8 mouse cellular contexts compared by ENCODE assay signal in genomic region chr7:16120262-16120600, GRCm38 (mm10). TPM values are rescaled to one million over a fixed set of nuclear protein-coding genes. Genes with fewer than 3 reads are reported as not detected.
A peak's percentile ranks its signal among the peaks of the same experiment; 100 is the strongest.
DNase-seq lines count a peak whose midpoint lies in the region; ATAC-seq and TF ChIP-seq lines count a peak whose summit lies in the region.

No protein-coding gene starts in this region.

- ATAC-seq in heart, embryonic 15.5 days (replicated peaks; ENCODE audit: insufficient number of reproducible peaks, insufficient read depth, low FRiP score, low read depth): no peak
- no peak for ATAC-seq in G1E (ENCODE audit: extremely low read depth, insufficient number of reproducible peaks, low FRiP score, poor library complexity, severe bottlenecking)
- 0 out of 2 replicates have a peak, but pooled peaks have one; percentile 1 for ATAC-seq in forebrain, postnatal 0 days

- H3K36me3 ChIP-seq in heart, embryonic 15.5 days: peaks cover 25% of the 10 kb centered on the region
- H3K36me3 ChIP-seq in G1E (replicated peaks) (peaks cover 74% of the 10 kb centered on the region), macrophage (ENCODE audit: inconsistent target) (peaks cover 18% of the 10 kb centered on the region)
- peaks cover 24% of the 10 kb centered on the region for H3K36me3 ChIP-seq in forebrain, postnatal 0 days (ENCODE audit: insufficient read depth)

- no peaks in the 10 kb centered on the region for H3K79me2 ChIP-seq in macrophage (ENCODE audit: inconsistent target)

- no peaks in the 10 kb centered on the region for H3K9me3 ChIP-seq in heart, embryonic 15.5 days (replicated peaks)
- no peaks in the 10 kb centered on the region for H3K9me3 ChIP-seq in G1E (replicated peaks)
- H3K9me3 ChIP-seq in forebrain, postnatal 0 days (ENCODE audit: low read length): no peaks in the 10 kb centered on the region

- peak overlapping the region; percentile 65 for H3K4me2 ChIP-seq in heart, embryonic 15.5 days
- H3K4me2 ChIP-seq in forebrain, postnatal 0 days (ENCODE audit: low read depth): peak overlapping the region; percentile 59

- peak overlapping the region; percentile 64 for H3K4me3 ChIP-seq in heart, embryonic 15.5 days
- peak overlapping the region; percentile 88 for H3K4me3 ChIP-seq in G1E (ENCODE audit: low read depth, low read length)
- H3K4me3 ChIP-seq in forebrain, postnatal 0 days (ENCODE audit: low read depth, low read length): peak overlapping the region; percentile 91
- H3K4me3 ChIP-seq in macrophage (ENCODE audit: inconsistent target): peak overlapping the region; percentile 56

- 38% methylated on average over 9 of the region's 9 CpGs for WGBS in heart, embryonic 15.5 days
- WGBS in forebrain, postnatal 0 days: 51% methylated on average over 9 of the region's 9 CpGs
- WGBS in macrophage (ENCODE audit: missing documents): 66% methylated on average over 9 of the region's 9 CpGs

- H3K27ac ChIP-seq in heart, embryonic 15.5 days: no peak overlapping the region
- no peak overlapping the region for H3K27ac ChIP-seq in forebrain, postnatal 0 days (ENCODE audit: low read depth, low read length)
- peak overlapping the region; percentile 80 for H3K27ac ChIP-seq in macrophage

- no peak for TF ChIP-seq CTCF in G1E (IDR thresholded peaks at IDR 0.05; ENCODE audit: low read depth, low read length)
- no peak for TF ChIP-seq CTCF in forebrain, postnatal 0 days (IDR thresholded peaks at IDR 0.05; ENCODE audit: low read depth)

- H3K9ac ChIP-seq in heart, embryonic 15.5 days: peak overlapping the region; percentile 66
- H3K9ac ChIP-seq in forebrain, postnatal 0 days: peak overlapping the region; percentile 87

- no peak for DNase-seq in heart, adult 11 months
- DNase-seq in G1E (ENCODE audit: low spot score): no peak
- DNase-seq in forebrain, postnatal 0 days: no peak
- DNase-seq in right cerebral cortex, adult 2 months (ENCODE audit: low spot score in 2 of 2): no peak
- no peak for DNase-seq in layer of hippocampus, postnatal 10 days (ENCODE audit: low spot score in 2 of 2)
- no peak for DNase-seq in ovary, postnatal 14 days (ENCODE audit: low spot score)

- H3K27me3 ChIP-seq in heart, embryonic 15.5 days: no peaks in the 10 kb centered on the region
- no peaks in the 10 kb centered on the region for H3K27me3 ChIP-seq in G1E (ENCODE audit: insufficient read depth, low read length)
- H3K27me3 ChIP-seq in forebrain, postnatal 0 days (ENCODE audit: insufficient read depth, low read length): no peaks in the 10 kb centered on the region

- H3K4me1 ChIP-seq in heart, embryonic 15.5 days (replicated peaks): peaks cover 10% of the 10 kb centered on the region
- peaks cover 30% of the 10 kb centered on the region for H3K4me1 ChIP-seq in G1E (ENCODE audit: insufficient read depth, low read depth, low read length)
- peaks cover 7% of the 10 kb centered on the region for H3K4me1 ChIP-seq in forebrain, postnatal 0 days (ENCODE audit: insufficient read depth)

RNA-seq across cellular contexts. Expression of gene Kptn, which starts 0.5 kb away (rescaled TPM):
- polyA plus RNA-seq in heart, embryonic 15.5 days (2015; fragmentation: Nextera tagmentation; extraction: Ambion mirVana): 29.9 and 35.0 TPM in 2 replicates
- 8.8 and 12.6 TPM in 2 replicates for total RNA-seq in G1E (2014; fragmentation: Nextera tagmentation)
- 15.0 and 18.7 TPM in 2 replicates for total RNA-seq in G1E (2017)
- polyA plus RNA-seq in G1E (2012): 24.5 and 29.4 TPM in 2 replicates
- total RNA-seq in forebrain, postnatal 0 days (2014; rRNA removed): 47.4 and 53.7 TPM in 2 replicates
- polyA plus RNA-seq in forebrain, postnatal 0 days (2015; fragmentation: Nextera tagmentation; extraction: Ambion mirVana): 27.4 and 37.2 TPM in 2 replicates
- total RNA-seq in macrophage (2018; cell fraction: chromatin; rRNA removed): 10 to 100 TPM in 25 of 26 experiments, 1 to 10 TPM in 1; 8.1 to 50.6 (median 34.1) TPM
- 1 to 10 TPM; 3.7 to 8.0 (median 5.6) TPM for total RNA-seq in macrophage (2018; cell fraction: cytosol; rRNA removed)
- total RNA-seq in macrophage (2018; cell fraction: nucleus; rRNA removed): 10 to 100 TPM in 24 of 26 experiments, 1 to 10 TPM in 2; 6.9 to 45.0 (median 18.9) TPM
- polyA plus RNA-seq in macrophage (2018): 3.3 to 6.8 TPM (median 5.9 TPM) in 3 replicates
- 10 to 100 TPM; 33.3 to 39.1 TPM for total RNA-seq in layer of hippocampus, postnatal 10 days (2021)

RNA-seq across cellular contexts. Expression of gene Slc8a2, which starts 9.4 kb away (rescaled TPM):
- polyA plus RNA-seq in heart, embryonic 15.5 days (2015; fragmentation: Nextera tagmentation; extraction: Ambion mirVana): 0.13 TPM in 2 replicates
- total RNA-seq in G1E (2014; fragmentation: Nextera tagmentation) (0.15 and 0.23 TPM in 2 replicates), G1E (2017) (under 0.01 and 0.05 TPM in 2 replicates)
- polyA plus RNA-seq in G1E (2012) (0.03 TPM in 1 of 2 replicates, not detected in the other), macrophage (2018) (not detected in 3 replicates)
- 52.4 and 55.8 TPM in 2 replicates for total RNA-seq in forebrain, postnatal 0 days (2014; rRNA removed)
- 0.77 and 0.99 TPM in 2 replicates for polyA plus RNA-seq in forebrain, postnatal 0 days (2015; fragmentation: Nextera tagmentation; extraction: Ambion mirVana)
- total RNA-seq in macrophage (2018; cell fraction: chromatin; rRNA removed): under 1 TPM in 20 of 26 experiments, not detected in 6; 0.08 to 0.56 (median 0.22) TPM
- total RNA-seq in macrophage (2018; cell fraction: cytosol; rRNA removed): under 1 TPM in 2 of 26 experiments, not detected in 24; under 0.01 TPM
- under 1 TPM in 15 of 26 experiments, not detected in 11; 0.11 to 0.82 (median 0.25) TPM for total RNA-seq in macrophage (2018; cell fraction: nucleus; rRNA removed)
- total RNA-seq in layer of hippocampus, postnatal 10 days (2021): 100 to 1,000 TPM; 282 to 292 TPM

RNA-seq across cellular contexts. Expression of gene Napa, which starts 22.0 kb away (rescaled TPM):
- polyA plus RNA-seq in heart, embryonic 15.5 days (2015; fragmentation: Nextera tagmentation; extraction: Ambion mirVana): 130 and 161 TPM in 2 replicates
- 116 and 156 TPM in 2 replicates for total RNA-seq in G1E (2014; fragmentation: Nextera tagmentation)
- total RNA-seq in G1E (2017): 73.6 and 86.9 TPM in 2 replicates
- 137 and 159 TPM in 2 replicates for polyA plus RNA-seq in G1E (2012)
- total RNA-seq in forebrain, postnatal 0 days (2014; rRNA removed): 159 and 270 TPM in 2 replicates
- polyA plus RNA-seq in forebrain, postnatal 0 days (2015; fragmentation: Nextera tagmentation; extraction: Ambion mirVana): 211 and 222 TPM in 2 replicates
- total RNA-seq in macrophage (2018; cell fraction: chromatin; rRNA removed): 100 to 1,000 TPM; 135 to 409 (median 299) TPM
- 100 to 1,000 TPM in 9 of 26 experiments, 10 to 100 TPM in 17; 75.7 to 115 (median 97.2) TPM for total RNA-seq in macrophage (2018; cell fraction: cytosol; rRNA removed)
- 100 to 1,000 TPM; 110 to 386 (median 202) TPM for total RNA-seq in macrophage (2018; cell fraction: nucleus; rRNA removed)
- 85.4 to 112 TPM (median 98.6 TPM) in 3 replicates for polyA plus RNA-seq in macrophage (2018)
- total RNA-seq in layer of hippocampus, postnatal 10 days (2021): 100 to 1,000 TPM; 191 to 195 TPM

RNA-seq across cellular contexts. Expression of gene Meis3, which starts 54.7 kb away (rescaled TPM):
- polyA plus RNA-seq in heart, embryonic 15.5 days (2015; fragmentation: Nextera tagmentation; extraction: Ambion mirVana): 14.3 and 20.0 TPM in 2 replicates
- total RNA-seq in G1E (2014; fragmentation: Nextera tagmentation): 0.60 and 3.6 TPM in 2 replicates
- 1.9 and 2.2 TPM in 2 replicates for total RNA-seq in G1E (2017)
- 1.8 and 2.6 TPM in 2 replicates for polyA plus RNA-seq in G1E (2012)
- total RNA-seq in forebrain, postnatal 0 days (2014; rRNA removed): 98.6 and 100 TPM in 2 replicates
- polyA plus RNA-seq in forebrain, postnatal 0 days (2015; fragmentation: Nextera tagmentation; extraction: Ambion mirVana): 86.4 and 90.9 TPM in 2 replicates
- total RNA-seq in macrophage (2018; cell fraction: chromatin; rRNA removed): 10 to 100 TPM; 15.9 to 54.9 (median 34.3) TPM
- 10 to 100 TPM in 11 of 26 experiments, 1 to 10 TPM in 15; 8.0 to 13.0 (median 9.9) TPM for total RNA-seq in macrophage (2018; cell fraction: cytosol; rRNA removed)
- 10 to 100 TPM; 11.4 to 34.0 (median 21.0) TPM for total RNA-seq in macrophage (2018; cell fraction: nucleus; rRNA removed)
- 10.2 to 15.0 TPM (median 11.2 TPM) in 3 replicates for polyA plus RNA-seq in macrophage (2018)
- total RNA-seq in layer of hippocampus, postnatal 10 days (2021): 10 to 100 TPM; 36.2 to 41.5 TPM

RNA-seq across cellular contexts. Expression of gene Zfp541, which starts 58.6 kb away (rescaled TPM):
- polyA plus RNA-seq in heart, embryonic 15.5 days (2015; fragmentation: Nextera tagmentation; extraction: Ambion mirVana): not detected in 2 replicates
- total RNA-seq in G1E (2014; fragmentation: Nextera tagmentation) (not detected in 2 replicates), G1E (2017) (under 0.01 TPM in 1 of 2 replicates, not detected in the other)
- polyA plus RNA-seq in G1E (2012) (not detected in 2 replicates), macrophage (2018) (not detected in 3 replicates)
- 0.10 and 0.15 TPM in 2 replicates for total RNA-seq in forebrain, postnatal 0 days (2014; rRNA removed)
- polyA plus RNA-seq in forebrain, postnatal 0 days (2015; fragmentation: Nextera tagmentation; extraction: Ambion mirVana): 0.04 and 0.17 TPM in 2 replicates
- 1 to 10 TPM in 17 of 26 experiments, under 1 TPM in 9; 0.62 to 2.3 (median 1.2) TPM for total RNA-seq in macrophage (2018; cell fraction: chromatin; rRNA removed)
- under 1 TPM in 13 of 26 experiments, not detected in 13; under 0.01 to 0.15 (median 0.04) TPM for total RNA-seq in macrophage (2018; cell fraction: cytosol; rRNA removed)
- under 1 TPM; 0.14 to 0.68 (median 0.39) TPM for total RNA-seq in macrophage (2018; cell fraction: nucleus; rRNA removed)
- under 1 TPM; 0.40 to 0.43 TPM for total RNA-seq in layer of hippocampus, postnatal 10 days (2021)
